Mouse (Mus musculus) adrenal gland, postnatal 36 days (tissue): ENCODE data around the gene Fscn2. TPM values are rescaled to one million over a fixed set of nuclear protein-coding genes. Genes with fewer than 3 reads are reported as not detected.
"Not testable (repeated sequence)": the region's sequence is repeated elsewhere in the genome, so short reads cannot be mapped to it uniquely, and the experiment has no call there.

Source experiments
- DNase-seq, 2 experiments: peaks; one replicate each; pipeline ENCODE4 v3.0.0; 2021; ENCODE audit warnings: mixed read lengths in 1 of 2
- total RNA-seq, 2 experiments: library from RNA; stranded (reverse); gene quantifications; 2 replicates each; pipeline ENCODE4 v1.2.3; 2021

The Fscn2 gene
- total RNA-seq, 2 experiments from 2014 or later = 0.59 TPM; not detected in 1

- DNase-seq = no peak
These were observed 16.2 kb upstream of the Fscn2 start for GRCm38 (mm10) chr11:120345067-120345681.

GRCm38 (mm10) chr11:120346383-120347034 is 14.8 kb upstream of the Fscn2 start:
- not testable (repeated sequence) for DNase-seq

GRCm38 (mm10) chr11:120347301-120347700 is 14.0 kb upstream of the Fscn2 start:
- DNase-seq = no peak

GRCm38 (mm10) chr11:120347791-120348683 is 13.3 kb upstream of the Fscn2 start, which contains the start of gene Actg1:
Gene Actg1, minus strand, starts transcription at chr11:120348542.
- DNase-seq = peak; percentile 91

- peak; percentile 57 to 75 for DNase-seq
These were observed 12.5 kb upstream of the Fscn2 start for GRCm38 (mm10) chr11:120348684-120349370.

- DNase-seq = peak in 1 of 2 experiments; percentile 50
These were observed 11.9 kb upstream of the Fscn2 start for GRCm38 (mm10) chr11:120349371-120349985.

- DNase-seq = peak; percentile 90 to 94
These were observed 11.2 kb upstream of the Fscn2 start for GRCm38 (mm10) chr11:120349986-120350702.

- DNase-seq = peak in 1 of 2 experiments; percentile 41
These were observed 10.6 kb upstream of the Fscn2 start for GRCm38 (mm10) chr11:120350711-120351110.

- DNase-seq = no peak
These were observed 9.9 kb upstream of the Fscn2 start for GRCm38 (mm10) chr11:120351250-120352092.

- not testable (repeated sequence) for DNase-seq
These were observed 9.3 kb upstream of the Fscn2 start for GRCm38 (mm10) chr11:120352093-120352350.

GRCm38 (mm10) chr11:120352571-120353290 is 8.6 kb upstream of the Fscn2 start:
- peak; percentile 51 to 63 for DNase-seq

- DNase-seq = peak; percentile 95 to 96
These were observed 7.6 kb upstream of the Fscn2 start for GRCm38 (mm10) chr11:120353500-120354303.

- DNase-seq = peak; percentile 55 to 60
These were observed 6.7 kb upstream of the Fscn2 start for GRCm38 (mm10) chr11:120354304-120355276.

GRCm38 (mm10) chr11:120355277-120356039 is 5.9 kb upstream of the Fscn2 start:
- DNase-seq = no peak

GRCm38 (mm10) chr11:120356319-120356840 is 5.0 kb upstream of the Fscn2 start:
- no peak for DNase-seq

GRCm38 (mm10) chr11:120356900-120357299 is 4.4 kb upstream of the Fscn2 start:
- no peak for DNase-seq
